Mouse (Mus musculus) thymus, adult 18-20 months (tissue): Measurements from ENCODE around the gene Angptl1.

Experiments
- DNase-seq, 2 experiments: peaks; one replicate each; pipeline ENCODE4 v3.0.0; 2022; ENCODE audit warnings: mixed read lengths in 2 of 2

The Angptl1 gene

GRCm38 (mm10) chr1:156838177-156838576 lies at the start of gene Angptl1:
Angptl1 (plus strand) TSS chr1:156838562.
- DNase-seq: no peak

- DNase-seq: no peak
Observed at GRCm38 (mm10) chr1:156789844-156790490, 48.4 kb upstream of the Angptl1 start.

GRCm38 (mm10) chr1:156796251-156796650 lies 42.1 kb upstream of the Angptl1 start:
- no peak for DNase-seq

- no peak for DNase-seq
Observed at GRCm38 (mm10) chr1:156801276-156801675, 37.1 kb upstream of the Angptl1 start.

GRCm38 (mm10) chr1:156808332-156808731 lies 30.0 kb upstream of the Angptl1 start:
- DNase-seq: no peak

GRCm38 (mm10) chr1:156811928-156812327 lies 26.4 kb upstream of the Angptl1 start:
- no peak for DNase-seq

GRCm38 (mm10) chr1:156812716-156813115 lies 25.6 kb upstream of the Angptl1 start:
- DNase-seq: no peak

GRCm38 (mm10) chr1:156813485-156813884 lies 24.9 kb upstream of the Angptl1 start:
- DNase-seq: no peak

- DNase-seq: no peak
Observed at GRCm38 (mm10) chr1:156819236-156819635, 19.1 kb upstream of the Angptl1 start.

GRCm38 (mm10) chr1:156838695-156839094 lies 333 bp downstream of the Angptl1 start:
- DNase-seq: no peak

GRCm38 (mm10) chr1:156841625-156842339 lies 3.4 kb downstream of the Angptl1 start:
- no peak for DNase-seq

- no peak for DNase-seq
Observed at GRCm38 (mm10) chr1:156847098-156847497, 8.7 kb downstream of the Angptl1 start.

- no peak for DNase-seq
Observed at GRCm38 (mm10) chr1:156852409-156852808, 14.0 kb downstream of the Angptl1 start.

- DNase-seq: no peak
Observed at GRCm38 (mm10) chr1:156852872-156853271, 14.5 kb downstream of the Angptl1 start.

GRCm38 (mm10) chr1:156854558-156854957 lies 16.2 kb downstream of the Angptl1 start:
- no peak for DNase-seq

GRCm38 (mm10) chr1:156856666-156857065 lies 18.3 kb downstream of the Angptl1 start:
- no peak for DNase-seq

GRCm38 (mm10) chr1:156859156-156859555 lies 20.8 kb downstream of the Angptl1 start:
- no peak for DNase-seq

GRCm38 (mm10) chr1:156859711-156860250 lies 21.4 kb downstream of the Angptl1 start:
- no peak for DNase-seq

- DNase-seq: no peak
Observed at GRCm38 (mm10) chr1:156860266-156860665, 21.9 kb downstream of the Angptl1 start.

- no peak for DNase-seq
Observed at GRCm38 (mm10) chr1:156861475-156862043, 23.2 kb downstream of the Angptl1 start.

- DNase-seq: no peak
Observed at GRCm38 (mm10) chr1:156863726-156864125, 25.4 kb downstream of the Angptl1 start.

GRCm38 (mm10) chr1:156864240-156864639 lies 25.9 kb downstream of the Angptl1 start:
- DNase-seq: no peak

GRCm38 (mm10) chr1:156870028-156870427 lies 31.7 kb downstream of the Angptl1 start:
- no peak for DNase-seq

- no peak for DNase-seq
Observed at GRCm38 (mm10) chr1:156870616-156871015, 32.3 kb downstream of the Angptl1 start.
